Mouse (Mus musculus): ENCODE measurements around the gene Slc35c2.

Slc35c2 gene

DNA sequence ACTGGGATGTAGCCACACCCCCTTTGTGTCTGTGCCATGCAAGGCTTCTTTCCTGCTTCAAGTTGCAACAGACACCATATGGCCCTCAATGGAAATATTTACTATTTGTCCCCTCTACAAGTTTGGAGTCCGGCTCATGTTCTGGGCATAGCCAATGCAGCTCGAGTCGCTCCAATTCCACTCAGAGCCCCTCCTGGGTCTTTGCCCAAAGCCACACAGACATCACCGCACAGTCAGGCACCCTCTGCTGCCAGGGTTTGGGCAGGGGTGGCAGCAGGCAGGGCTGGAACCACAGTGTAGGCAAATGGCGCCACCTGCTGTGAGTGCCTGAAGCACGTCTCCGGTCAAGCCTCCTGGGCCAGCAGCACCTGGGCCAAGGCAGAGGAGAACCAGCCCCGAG is 11.8 kb downstream of the Slc35c2 start:
- peak; percentile 41 for DNase-seq (ENCODE audit: low read depth, low spot score)

- no peak for DNase-seq (ENCODE audit: low read depth, low spot score)
Measured at GRCm38 (mm10) chr2:165275124-165275640, 12.5 kb downstream of the Slc35c2 start.

- DNase-seq (ENCODE audit: low read depth, low spot score), result no peak
Measured at GRCm38 (mm10) chr2:165273589-165273988, 14.1 kb downstream of the Slc35c2 start.

DNA sequence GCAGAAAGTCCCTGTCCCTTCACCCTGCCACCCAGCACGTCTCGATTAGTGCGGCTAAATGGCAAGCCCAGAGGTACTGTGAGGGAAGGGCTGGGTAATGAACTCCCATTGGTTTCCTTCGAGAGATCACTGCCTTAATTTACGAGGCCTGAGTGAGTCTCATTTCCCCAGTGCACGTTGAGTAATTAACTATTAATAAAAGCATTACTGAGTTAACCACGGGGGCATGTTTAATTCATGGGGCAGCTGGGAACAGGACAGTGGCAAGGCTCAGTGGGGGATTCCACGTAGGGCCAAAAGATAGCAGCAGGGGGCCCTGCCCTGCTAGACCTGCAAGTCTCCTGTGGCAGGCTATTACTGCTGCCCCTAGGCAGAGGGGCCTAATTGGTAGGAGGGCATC is 16.3 kb downstream of the Slc35c2 start:
- DNase-seq (ENCODE audit: low read depth, low spot score), result no peak

- DNase-seq (ENCODE audit: low read depth, low spot score), result no peak
Measured at GRCm38 (mm10) chr2:165270858-165271257, 16.8 kb downstream of the Slc35c2 start.

DNA sequence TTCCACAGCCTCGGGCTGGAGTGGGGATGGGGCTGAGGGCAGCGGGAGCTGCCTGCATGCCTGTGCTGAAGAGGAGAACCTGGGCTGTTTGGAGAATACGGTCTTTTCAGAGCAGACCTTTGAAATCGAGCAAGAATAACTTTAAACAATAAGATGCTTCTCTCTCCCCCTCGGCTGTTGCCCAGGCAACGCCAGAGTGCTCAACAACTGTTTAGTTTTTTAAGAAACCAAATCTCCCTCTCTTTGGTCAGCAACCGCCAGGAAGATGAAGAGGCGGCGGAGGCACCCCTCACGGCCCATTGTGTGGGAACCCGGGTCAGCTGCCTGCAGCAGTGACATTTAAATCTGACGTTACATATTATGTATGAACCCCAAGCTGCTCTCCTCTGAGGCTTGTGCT is 20.9 kb downstream of the Slc35c2 start:
- no peak for DNase-seq (ENCODE audit: low read depth, low spot score)

GRCm38 (mm10) chr2:165263861-165264260 is 23.8 kb downstream of the Slc35c2 start:
- no peak for DNase-seq (ENCODE audit: low read depth, low spot score)

- no peak for DNase-seq (ENCODE audit: low read depth, low spot score)
Measured at GRCm38 (mm10) chr2:165262274-165262990, 25.2 kb downstream of the Slc35c2 start.

GRCm38 (mm10) chr2:165259859-165260258 is 27.8 kb downstream of the Slc35c2 start:
- no peak for DNase-seq (ENCODE audit: low read depth, low spot score)

- DNase-seq (ENCODE audit: low read depth, low spot score), result no peak
Measured at GRCm38 (mm10) chr2:165258321-165258720, 29.3 kb downstream of the Slc35c2 start.

GRCm38 (mm10) chr2:165257151-165257834 is 30.4 kb downstream of the Slc35c2 start:
- no peak for DNase-seq (ENCODE audit: low read depth, low spot score)

DNA sequence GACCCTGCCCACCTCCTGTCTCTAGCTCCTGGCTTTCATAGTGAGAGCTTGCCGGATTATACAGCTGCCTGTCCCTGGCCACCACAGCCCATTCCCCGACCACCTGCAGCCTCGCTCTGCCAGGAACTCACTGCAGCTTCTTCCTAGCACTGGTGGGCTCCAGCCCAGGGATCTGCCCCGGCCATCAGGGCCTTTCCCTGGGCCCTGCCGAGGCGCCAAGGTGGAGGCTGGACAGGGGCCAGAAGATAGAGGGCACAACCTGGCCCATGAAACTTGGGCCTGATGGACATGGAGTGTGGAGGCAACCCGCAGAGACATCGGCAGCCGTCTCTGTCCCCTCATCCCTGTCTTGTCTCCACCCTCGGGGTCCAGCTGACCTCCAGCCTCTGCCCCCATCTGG is 31.5 kb downstream of the Slc35c2 start:
- no peak for DNase-seq (ENCODE audit: low read depth, low spot score)

- no peak for DNase-seq (ENCODE audit: low read depth, low spot score)
Measured at GRCm38 (mm10) chr2:165253867-165254266, 33.8 kb downstream of the Slc35c2 start.

- no peak for DNase-seq (ENCODE audit: low read depth, low spot score)
Measured at GRCm38 (mm10) chr2:165253269-165253668, 34.4 kb downstream of the Slc35c2 start.

DNA sequence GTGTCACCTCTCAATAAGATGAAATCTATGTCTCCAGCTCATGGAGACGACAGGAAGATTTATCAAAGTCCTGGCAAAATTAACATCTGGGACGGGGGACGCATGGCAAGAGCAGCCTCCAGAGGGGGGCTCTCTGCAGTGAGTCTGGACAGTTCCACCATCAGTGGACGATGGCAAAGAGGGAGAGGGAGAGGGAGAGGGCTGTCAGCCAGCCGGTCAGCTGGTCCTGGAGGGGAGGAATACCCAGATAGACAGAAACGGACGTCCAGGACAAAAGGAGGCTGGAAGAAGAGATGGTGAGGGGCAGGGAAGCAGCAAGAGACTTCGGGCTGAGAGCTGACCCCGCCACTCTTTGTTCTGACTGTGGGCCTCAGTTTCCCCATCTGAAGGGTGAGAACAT is 34.9 kb downstream of the Slc35c2 start:
- no peak for DNase-seq (ENCODE audit: low read depth, low spot score)

GRCm38 (mm10) chr2:165252381-165252780 is 35.3 kb downstream of the Slc35c2 start:
- no peak for DNase-seq (ENCODE audit: low read depth, low spot score)

DNA sequence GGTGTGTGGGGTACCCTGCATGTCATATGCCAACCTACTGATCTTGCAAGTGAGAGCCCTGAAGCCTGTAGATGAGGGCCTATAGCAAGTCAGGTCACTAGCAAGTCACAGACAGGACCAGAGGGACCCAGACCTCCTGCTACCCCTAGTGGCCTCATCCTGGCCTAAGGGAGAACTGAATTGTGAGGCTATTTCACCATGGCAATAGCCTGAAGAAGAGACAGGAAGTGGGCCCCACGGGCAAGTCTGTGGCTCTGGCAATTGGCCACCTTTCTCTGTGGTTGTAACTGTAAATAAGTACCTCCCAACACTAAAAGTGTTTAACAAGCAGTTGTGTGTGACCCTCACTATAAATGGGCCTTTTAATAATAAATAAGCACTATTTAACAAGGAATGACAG is 36.8 kb downstream of the Slc35c2 start:
- DNase-seq (ENCODE audit: low read depth, low spot score), result no peak

DNA sequence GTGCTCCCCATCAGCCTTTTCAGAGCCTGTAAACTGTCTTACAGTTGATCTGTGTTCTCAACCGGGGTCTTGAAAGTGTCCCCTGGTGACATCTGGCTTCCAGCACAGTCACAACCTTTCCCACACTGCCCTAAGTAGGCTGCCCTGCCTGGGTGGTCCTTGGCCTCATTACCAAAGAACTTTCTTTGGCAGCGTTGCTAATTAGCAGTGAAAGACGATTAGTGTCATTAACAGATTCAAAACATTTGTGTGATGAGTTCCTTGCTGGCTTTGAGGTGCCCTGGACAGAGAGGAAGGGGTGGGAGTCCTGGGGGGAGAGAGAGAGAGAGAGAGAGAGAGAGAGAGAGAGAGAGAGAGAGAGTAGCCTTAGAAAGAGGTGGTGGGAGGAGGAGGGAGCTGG is 38.7 kb downstream of the Slc35c2 start:
- DNase-seq (ENCODE audit: low read depth, low spot score), result no peak

- DNase-seq (ENCODE audit: low read depth, low spot score), result no peak
Measured at GRCm38 (mm10) chr2:165246349-165246748, 41.3 kb downstream of the Slc35c2 start.

DNA sequence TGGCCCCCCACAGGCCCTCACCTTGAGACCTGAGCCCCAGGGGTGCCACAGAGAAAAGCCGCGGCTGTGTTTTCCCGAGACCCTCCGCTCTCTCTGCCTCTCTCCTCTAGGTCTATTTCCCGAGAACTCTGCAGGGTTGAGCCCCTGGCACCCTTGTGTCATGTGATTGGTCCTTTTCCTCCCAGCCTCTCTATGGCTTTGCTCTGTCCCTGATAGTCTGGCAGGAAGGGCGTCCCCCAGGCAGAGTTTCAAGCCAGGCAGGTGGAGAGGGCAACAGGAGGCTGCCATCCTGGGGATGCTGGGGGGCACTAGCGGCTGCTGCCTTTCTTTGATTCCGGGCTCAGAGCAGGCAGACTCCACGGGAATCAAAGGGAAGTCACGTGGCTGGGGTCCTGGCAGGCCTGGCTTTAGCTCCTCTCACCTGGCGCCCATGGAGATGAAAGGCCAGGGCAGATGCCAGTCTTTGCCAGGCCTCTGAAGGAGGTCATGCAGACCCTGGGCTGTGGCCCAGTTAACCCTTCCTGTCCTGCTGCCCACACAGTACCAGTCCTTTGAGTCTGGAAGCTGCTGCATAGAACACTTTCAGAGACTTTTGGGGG is 44.4 kb downstream of the Slc35c2 start:
- no peak for DNase-seq (ENCODE audit: low read depth, low spot score)

- DNase-seq (ENCODE audit: low read depth, low spot score), result no peak
Measured at GRCm38 (mm10) chr2:165242575-165242974, 45.1 kb downstream of the Slc35c2 start.

DNA sequence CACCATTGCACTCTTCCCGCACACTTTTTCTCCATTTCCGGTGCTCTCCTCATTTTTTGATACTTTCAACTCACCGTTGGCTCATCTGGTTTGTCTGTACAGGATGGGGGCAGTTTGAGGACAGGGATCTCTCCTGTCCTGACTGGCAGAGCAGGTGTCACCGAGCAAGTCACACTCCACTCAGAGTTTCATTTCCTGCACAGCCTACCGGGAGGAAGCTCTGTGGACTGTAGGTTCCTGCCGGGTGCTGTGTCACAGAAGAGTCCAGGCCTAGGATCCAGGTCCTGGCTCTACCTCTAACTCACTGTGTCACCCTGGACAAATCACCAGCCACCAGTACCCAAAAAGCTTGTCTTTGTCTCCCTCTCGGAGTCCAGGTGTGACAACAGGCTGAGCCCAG is 45.9 kb downstream of the Slc35c2 start:
- no peak for DNase-seq (ENCODE audit: low read depth, low spot score)

DNA sequence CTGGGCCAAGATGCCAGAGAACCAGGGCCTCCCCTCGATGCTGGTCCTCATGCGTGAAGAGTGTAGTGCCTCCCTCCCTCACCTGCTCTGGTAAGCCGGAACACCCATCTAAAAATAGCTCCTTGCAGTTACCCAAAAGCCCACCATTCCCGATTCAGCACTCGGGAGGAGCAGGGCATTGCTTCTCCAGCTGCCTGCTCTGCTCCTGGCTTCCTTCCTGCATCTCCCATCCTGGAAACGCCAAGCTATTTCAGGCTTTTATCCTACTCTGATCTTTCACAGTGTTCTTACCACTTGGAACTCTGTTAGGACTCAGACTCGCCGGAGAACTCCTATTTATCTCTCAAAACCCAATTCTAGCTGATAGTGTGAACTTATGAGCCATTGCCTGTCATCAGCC is 47.3 kb downstream of the Slc35c2 start:
- DNase-seq (ENCODE audit: low read depth, low spot score), result no peak
